Mouse (Mus musculus) heart, embryonic 11.5 days (tissue): ENCODE data around the gene Siva1. TPM values are rescaled to one million over a fixed set of nuclear protein-coding genes. Genes with fewer than 3 reads are reported as not detected.

ENCODE experiments used
- ATAC-seq: fragments of 200-750 bp; cut with Nextera tagmentation; replicated peaks from 2 replicates; pipeline ENCODE4 v1.8.0; 2017; ENCODE audit warnings: moderate library complexity; ENCODE audit not compliant: insufficient number of reproducible peaks, low FRiP score, low TSS enrichment
- H3K27ac ChIP-seq: fragments of 300-500 bp; sonication (generic); 2 replicates; pipeline ENCODE4 v1.5.1; 2014; ENCODE audit warnings: mild to moderate bottlenecking, low read depth, low read length
- H3K27me3 ChIP-seq: fragments of 300-500 bp; sonication (generic); 2 replicates; pipeline ENCODE4 v1.6.1; 2014; ENCODE audit warnings: mild to moderate bottlenecking, low read length, mixed read lengths; ENCODE audit not compliant: control insufficient read depth, insufficient read depth
- H3K36me3 ChIP-seq: fragments of 300-500 bp; sonication (generic); 2 replicates; pipeline ENCODE4 v1.6.1; 2014; ENCODE audit warnings: mild to moderate bottlenecking, low read length, moderate library complexity, mixed read lengths; ENCODE audit not compliant: control insufficient read depth, insufficient read depth
- H3K4me1 ChIP-seq: fragments of 300-500 bp; sonication (generic); 2 replicates; pipeline ENCODE4 v1.6.1; 2014; ENCODE audit warnings: low read length; ENCODE audit not compliant: control insufficient read depth, insufficient read depth
- H3K4me2 ChIP-seq: fragments of 300-500 bp; sonication (generic); 2 replicates; pipeline ENCODE4 v1.6.1; 2014; ENCODE audit warnings: mild to moderate bottlenecking, moderate library complexity
- H3K4me3 ChIP-seq: fragments of 300-500 bp; sonication (generic); 2 replicates; pipeline ENCODE4 v1.5.1; 2014; ENCODE audit warnings: low read depth, low read length
- H3K9ac ChIP-seq: fragments of 300-500 bp; sonication (generic); 2 replicates; pipeline ENCODE4 v1.6.1; 2014; ENCODE audit warnings: mild to moderate bottlenecking, low read depth, low read length, moderate library complexity
- H3K9me3 ChIP-seq: fragments of 300-500 bp; sonication (generic); replicated peaks from 2 replicates; pipeline ENCODE4 v1.6.1; 2016; ENCODE audit warnings: low read length; ENCODE audit not compliant: control insufficient read depth
- WGBS: fragments of 180-500 bp; shearing (Covaris S2); extraction: QIAGEN DNeasy Blood & Tissue Kit; methylation state at CpG from one replicate; pipeline ENCODE4 v1.1.7; 2014; ENCODE audit not compliant: insufficient replicate concordance; 5-methylcytosine and 5-hydroxymethylcytosine counted together
- polyA plus RNA-seq: library from polyadenylated mRNA; unstranded; fragments of >200 nt; fragmentation: Nextera tagmentation; extraction: Ambion mirVana; gene quantifications from 2 replicates; pipeline ENCODE4 v1.2.1, GENCODE M21; 2014

The Siva1 gene
- polyA plus RNA-seq, 1 experiment from 2014 or later, result 141 TPM

- no peak for ATAC-seq
- Histone ChIP-seq H3K4me1 (peaks cover 3% of the 10 kb centered on the region; the same call in 1 of the 2 replicates), H3K4me3 (no peak overlapping the region), H3K9me3 (no peaks in the 10 kb centered on the region), H3K9ac (no peak overlapping the region), H3K36me3 (no peaks in the 10 kb centered on the region; the same call in 1 of the 2 replicates), H3K4me2 (no peak overlapping the region), H3K27me3 (no peaks in the 10 kb centered on the region), H3K27ac (no peak overlapping the region)
- 83% methylated on average over 10 of the region's 10 CpGs for WGBS
These were observed 5.0 kb upstream of the Siva1 start for GRCm38 (mm10) chr12:112639526-112639925.

GRCm38 (mm10) chr12:112643126-112643525, 1.4 kb upstream of the Siva1 start:
- no peak overlapping the region for H3K4me3 ChIP-seq
- H3K36me3 ChIP-seq, result peaks cover 3% of the 10 kb centered on the region
- no peak overlapping the region for H3K4me2 ChIP-seq
- H3K9me3 ChIP-seq, result no peaks in the 10 kb centered on the region
- ATAC-seq, result no peak
- no peaks in the 10 kb centered on the region for H3K27me3 ChIP-seq
- no peak overlapping the region for H3K27ac ChIP-seq
- peaks cover 18% of the 10 kb centered on the region for H3K4me1 ChIP-seq
- H3K9ac ChIP-seq, result no peak overlapping the region
- 88% methylated on average over 6 of the region's 6 CpGs for WGBS

- H3K4me1 ChIP-seq, result peaks cover 18% of the 10 kb centered on the region
- H3K27ac ChIP-seq, result peak overlapping the region; percentile 54
- no peaks in the 10 kb centered on the region for H3K27me3 ChIP-seq
- H3K9ac ChIP-seq, result peak overlapping the region; percentile 90
- ATAC-seq, result no peak; the same call in 1 of the 2 replicates
- WGBS, result under 1% methylated on average over 75 of the region's 75 CpGs
- H3K4me3 ChIP-seq, result peak overlapping the region; percentile 84
- peak overlapping the region; percentile 97 for H3K4me2 ChIP-seq
- H3K36me3 ChIP-seq, result peaks cover 4% of the 10 kb centered on the region
- no peaks in the 10 kb centered on the region for H3K9me3 ChIP-seq
These were observed 502 bp downstream of the Siva1 start for GRCm38 (mm10) chr12:112644855-112645506.

- Histone ChIP-seq H3K27me3 (no peaks in the 10 kb centered on the region), H3K4me2 (peak overlapping the region; percentile 97), H3K9ac (peak overlapping the region; percentile 90), H3K4me3 (peak overlapping the region; percentile 84; the same call in 1 of the 2 replicates), H3K36me3 (peaks cover 4% of the 10 kb centered on the region), H3K9me3 (no peaks in the 10 kb centered on the region), H3K4me1 (peaks cover 18% of the 10 kb centered on the region), H3K27ac (no peak overlapping the region)
- WGBS, result 58% methylated on average over 6 of the region's 6 CpGs
- no peak for ATAC-seq
These were observed 1.7 kb downstream of the Siva1 start for GRCm38 (mm10) chr12:112646139-112646538.

GRCm38 (mm10) chr12:112648081-112648480, 3.6 kb downstream of the Siva1 start:
- H3K9ac ChIP-seq, result no peak overlapping the region
- H3K27ac ChIP-seq, result no peak overlapping the region
- no peaks in the 10 kb centered on the region for H3K9me3 ChIP-seq
- H3K4me2 ChIP-seq, result no peak overlapping the region
- H3K27me3 ChIP-seq, result no peaks in the 10 kb centered on the region
- WGBS, result 86% methylated on average over 5 of the region's 5 CpGs
- H3K4me1 ChIP-seq, result peaks cover 18% of the 10 kb centered on the region
- no peak for ATAC-seq
- H3K36me3 ChIP-seq, result peaks cover 11% of the 10 kb centered on the region
- no peak overlapping the region for H3K4me3 ChIP-seq

- Histone ChIP-seq H3K4me2 (no peak overlapping the region), H3K27ac (no peak overlapping the region), H3K36me3 (peaks cover 37% of the 10 kb centered on the region), H3K4me1 (peaks cover 20% of the 10 kb centered on the region), H3K27me3 (no peaks in the 10 kb centered on the region), H3K9me3 (no peaks in the 10 kb centered on the region), H3K4me3 (no peak overlapping the region), H3K9ac (no peak overlapping the region)
- WGBS, result 84% methylated on average over 5 of the region's 5 CpGs
- ATAC-seq, result no peak
These were observed 7.4 kb downstream of the Siva1 start for GRCm38 (mm10) chr12:112651778-112652439.

- Histone ChIP-seq H3K4me2 (peak overlapping the region; percentile 11; the same call in 1 of the 2 replicates), H3K4me3 (no peak overlapping the region), H3K9me3 (no peaks in the 10 kb centered on the region), H3K9ac (0 out of 2 replicates have a peak overlapping the region, but pooled peaks have one; percentile 16), H3K36me3 (peaks cover 45% of the 10 kb centered on the region), H3K4me1 (peaks cover 20% of the 10 kb centered on the region), H3K27ac (peak overlapping the region; percentile 77), H3K27me3 (no peaks in the 10 kb centered on the region)
- 35% methylated on average over 7 of the region's 7 CpGs for WGBS
- peak; percentile 32; the same call in 1 of the 2 replicates for ATAC-seq
These were observed 8.8 kb downstream of the Siva1 start for GRCm38 (mm10) chr12:112653157-112653824.

GRCm38 (mm10) chr12:112654076-112654475, 9.6 kb downstream of the Siva1 start:
- H3K36me3 ChIP-seq, result peaks cover 53% of the 10 kb centered on the region
- H3K4me1 ChIP-seq, result peaks cover 20% of the 10 kb centered on the region
- H3K27me3 ChIP-seq, result no peaks in the 10 kb centered on the region
- H3K27ac ChIP-seq, result peak overlapping the region; percentile 77
- H3K4me3 ChIP-seq, result no peak overlapping the region
- no peak for ATAC-seq
- no peaks in the 10 kb centered on the region for H3K9me3 ChIP-seq
- H3K4me2 ChIP-seq, result no peak overlapping the region
- peak overlapping the region; percentile 28; the same call in 1 of the 2 replicates for H3K9ac ChIP-seq
- 93% methylated on average over 5 of the region's 5 CpGs for WGBS
